Mouse (Mus musculus) ovary, postnatal 10 days (tissue): ENCODE results near the gene Srsf3.
"Not testable (repeated sequence)": the region's sequence is repeated elsewhere in the genome, so short reads cannot be mapped to it uniquely, and the experiment has no call there.

Experiments
- DNase-seq: peaks from one replicate; pipeline ENCODE4 v3.0.0; 2022; ENCODE audit warnings: low spot score

Srsf3 gene

DNA sequence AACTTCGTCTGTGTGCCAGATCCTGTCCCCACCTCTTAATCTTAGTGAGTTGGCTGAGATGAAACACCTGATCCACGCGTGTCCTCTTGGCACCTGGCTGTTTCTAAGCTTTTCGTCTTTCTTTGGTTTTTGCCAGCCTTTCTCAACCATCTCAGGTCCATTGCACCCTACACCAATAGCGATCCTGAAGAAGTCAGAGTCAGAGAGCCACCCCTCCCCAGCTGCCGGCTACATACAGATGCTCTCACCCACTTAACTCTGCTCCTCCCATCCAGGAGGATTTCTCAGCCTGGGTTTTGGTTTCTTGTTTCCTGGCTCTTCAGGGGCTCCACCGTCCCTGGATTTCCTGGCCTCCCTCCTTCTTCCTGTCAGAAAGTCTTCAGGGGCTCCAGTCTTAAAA lies 13.0 kb upstream of the Srsf3 start:
- DNase-seq, result no peak

DNA sequence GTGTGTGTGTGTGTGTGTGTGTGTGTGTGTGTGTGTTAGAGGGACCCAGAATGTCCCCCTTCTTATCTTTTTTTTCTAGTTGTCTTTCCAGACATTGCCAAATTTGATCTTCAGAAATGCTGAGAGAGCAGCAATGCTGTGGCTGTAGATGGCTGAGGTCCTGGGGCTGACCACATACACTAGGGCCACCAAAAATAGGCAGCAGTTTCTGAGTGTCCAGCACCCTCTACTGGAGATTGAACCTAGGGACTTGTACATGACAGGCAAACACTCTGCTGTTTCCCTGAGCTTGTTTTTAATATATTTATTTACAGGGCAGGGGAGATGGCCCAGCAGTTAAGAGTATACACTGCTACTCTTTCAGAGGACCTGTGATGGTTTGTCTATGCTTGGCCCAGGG lies 12.0 kb upstream of the Srsf3 start:
- no peak for DNase-seq

DNA sequence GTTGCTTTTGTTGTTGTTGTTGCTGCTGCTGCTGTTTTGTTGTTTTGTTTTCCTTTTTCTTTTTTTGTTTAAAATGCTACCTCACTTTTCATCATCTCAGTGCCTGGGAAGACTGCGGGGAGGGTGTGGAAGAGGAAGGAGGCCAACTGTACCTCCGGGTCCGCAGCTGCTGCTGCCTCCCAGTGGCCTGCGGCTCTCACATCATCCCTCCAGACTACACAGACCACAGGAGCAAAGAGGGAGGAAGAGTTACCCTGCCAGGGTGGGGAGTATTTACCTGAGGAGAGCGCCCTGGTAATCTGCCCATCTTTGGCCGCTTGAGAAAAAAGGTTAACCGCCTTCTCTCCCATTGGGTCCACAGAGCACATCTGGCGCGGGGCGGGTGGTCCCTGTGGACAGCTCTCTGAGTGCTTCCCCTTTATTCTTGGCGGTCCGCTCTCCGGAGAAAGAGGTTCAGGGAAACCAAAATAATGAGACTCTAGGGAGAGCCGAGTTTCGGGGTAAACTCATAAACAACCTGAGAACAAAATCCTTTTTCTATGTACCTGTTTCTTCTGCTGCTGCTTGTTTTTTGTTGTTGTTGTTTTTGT lies 10.1 kb upstream of the Srsf3 start:
- no peak for DNase-seq

DNA sequence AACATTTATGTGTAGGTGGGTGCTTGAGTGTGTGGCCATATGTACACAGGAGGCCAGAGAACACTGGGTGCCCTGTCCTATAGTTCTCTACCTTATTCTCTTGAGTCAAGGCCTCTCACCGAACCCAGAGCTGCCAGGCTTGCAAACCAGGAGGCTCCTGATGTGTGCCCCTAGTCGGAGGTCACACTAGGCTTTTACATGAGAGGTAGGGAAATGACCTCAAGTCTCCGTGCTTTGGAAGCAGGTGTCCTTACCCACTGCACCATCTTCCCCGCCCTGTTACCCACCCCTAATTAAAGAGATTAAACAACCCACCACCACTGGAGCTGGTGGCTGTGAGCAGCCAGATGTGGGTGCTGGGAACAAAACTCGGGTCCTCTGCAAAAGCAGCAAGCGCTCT lies 9.1 kb upstream of the Srsf3 start:
- no peak for DNase-seq

DNA sequence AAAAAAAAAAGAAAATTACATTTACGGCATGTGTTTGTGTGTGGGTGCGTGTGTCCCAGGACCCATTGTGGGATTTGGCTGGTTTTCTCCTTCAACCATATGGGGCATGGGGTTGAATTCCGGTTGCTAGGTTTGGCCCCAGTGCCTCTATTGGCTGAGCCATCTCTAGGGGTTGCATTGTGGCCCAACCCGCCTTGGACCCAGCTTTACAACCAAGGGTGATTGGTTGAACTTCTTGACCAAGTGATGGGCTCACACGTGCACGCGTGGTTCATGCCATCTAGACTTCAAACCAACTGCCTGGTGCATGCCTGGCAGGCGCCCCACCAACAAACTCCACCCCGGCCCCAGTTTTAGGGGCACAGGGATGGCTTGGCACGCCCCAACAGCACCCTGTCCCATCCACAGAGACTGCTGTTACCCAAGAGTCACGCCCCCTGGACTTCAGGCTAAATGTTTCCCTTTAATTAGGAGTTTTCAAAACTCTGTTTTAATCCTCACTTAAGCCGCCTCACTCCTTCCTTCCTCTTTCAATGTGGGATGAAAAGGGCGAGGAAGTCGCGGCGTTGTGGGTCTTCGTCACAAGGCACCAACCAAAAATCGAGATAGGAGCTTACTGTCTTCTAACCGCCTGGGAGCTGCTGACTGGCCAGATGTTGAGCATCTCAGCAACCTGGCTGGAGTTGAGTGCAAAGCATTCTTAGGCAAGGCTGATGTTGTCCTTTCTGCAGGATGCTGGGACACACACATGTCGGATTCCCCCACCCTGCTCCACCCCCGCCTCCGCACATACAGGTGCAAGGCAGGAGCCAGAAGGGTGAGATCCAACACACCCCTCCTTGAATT lies 8.2 kb upstream of the Srsf3 start:
- DNase-seq, result no peak

DNA sequence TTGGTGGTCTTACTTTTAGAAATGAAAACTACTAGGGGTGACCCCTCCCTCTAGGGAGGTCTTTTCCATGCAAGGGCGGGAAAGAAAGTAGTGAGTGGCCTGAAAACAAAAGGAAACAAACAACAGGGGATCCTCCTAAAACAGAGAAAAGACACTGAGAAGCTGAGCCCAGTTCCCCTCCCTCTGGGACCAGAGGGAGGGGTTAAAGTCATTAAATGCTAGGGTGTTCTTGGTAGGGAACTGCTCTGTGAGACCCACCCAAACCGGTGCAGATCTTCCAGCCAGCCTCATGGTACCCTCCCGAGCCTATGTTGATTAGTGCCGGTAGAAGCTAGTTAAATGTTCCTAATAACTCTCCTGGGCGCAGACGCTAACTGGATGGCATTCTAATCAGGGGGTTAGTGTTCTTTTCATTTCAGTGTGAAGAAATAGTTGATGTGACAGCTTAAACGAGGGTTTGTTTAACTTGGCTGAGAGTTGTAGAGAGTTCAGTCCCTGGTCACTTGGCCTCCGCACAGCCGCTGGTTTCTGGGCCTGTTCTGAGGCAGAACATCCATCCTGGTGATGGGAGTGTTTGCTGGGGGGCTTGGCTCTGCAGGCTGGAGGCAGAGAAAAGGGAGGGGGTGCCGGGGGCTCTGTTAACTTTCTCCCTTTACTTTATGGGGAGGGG lies 7.4 kb upstream of the Srsf3 start:
- no peak for DNase-seq

DNA sequence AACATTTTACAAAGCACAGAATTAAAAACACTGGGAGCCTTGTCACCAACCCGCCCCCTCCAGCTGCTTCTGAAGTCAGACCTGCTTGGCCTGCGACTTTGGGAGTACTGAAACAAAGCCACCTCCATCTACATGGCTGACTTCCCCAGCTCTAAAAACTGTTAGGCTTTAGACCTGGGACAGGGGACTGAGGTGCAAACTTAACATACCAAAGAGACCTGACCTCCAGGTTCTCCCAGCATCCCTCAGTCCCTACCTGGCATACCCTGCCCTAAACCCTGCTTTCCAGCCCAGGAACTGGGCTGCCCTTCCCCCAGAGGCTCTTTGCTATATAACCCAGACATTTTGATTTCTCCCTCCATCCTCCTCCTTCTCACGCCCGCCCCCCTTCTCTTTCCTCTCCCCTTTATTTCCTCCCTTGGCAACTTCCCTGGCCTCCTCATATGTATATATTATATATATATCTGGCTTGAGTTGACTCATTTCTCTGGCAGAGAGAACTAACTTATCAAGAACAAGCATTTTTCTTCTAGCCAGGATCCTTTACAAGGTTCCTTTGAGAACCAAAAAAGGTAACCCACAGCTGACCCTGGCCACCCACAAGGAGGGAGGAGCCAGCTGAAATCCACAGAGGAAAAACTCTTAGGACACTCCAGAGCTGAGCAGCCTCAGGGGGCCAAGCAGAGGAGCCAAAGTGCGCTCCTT lies 5.6 kb upstream of the Srsf3 start:
- no peak for DNase-seq

DNA sequence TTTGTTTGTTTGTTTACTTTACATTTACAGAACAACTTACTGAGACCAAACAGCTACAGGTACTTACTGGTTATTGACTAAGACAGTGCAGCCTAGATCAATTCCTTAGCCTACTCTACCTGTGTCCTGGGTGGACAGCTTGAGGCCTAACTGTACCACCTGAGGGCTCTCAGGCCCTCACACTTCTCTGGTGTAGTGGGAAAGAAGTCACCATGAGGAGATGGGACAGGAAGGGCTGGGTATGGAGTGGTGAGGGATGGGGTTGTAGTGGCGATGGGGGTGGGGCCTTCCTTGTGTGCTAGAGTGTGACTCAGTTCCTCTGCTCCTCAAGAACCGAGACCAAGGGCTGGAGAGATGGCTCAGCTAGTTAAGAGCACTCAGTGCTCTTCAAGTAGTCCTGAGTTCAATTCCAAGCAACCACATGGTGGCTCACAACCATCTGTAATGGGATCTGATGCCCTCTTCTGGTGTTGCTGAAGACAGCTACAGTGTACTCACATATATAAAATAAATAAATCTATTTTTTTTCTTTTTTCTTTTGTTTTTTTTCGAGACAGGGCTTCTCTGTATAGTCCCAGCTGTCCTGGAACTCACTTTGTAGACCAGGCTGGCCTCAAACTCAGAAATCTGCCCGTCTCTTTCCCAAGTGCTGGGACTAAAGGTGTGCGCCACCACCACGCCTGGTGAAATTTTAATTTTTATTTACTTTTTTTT lies 1.9 kb upstream of the Srsf3 start:
- no peak for DNase-seq

DNA sequence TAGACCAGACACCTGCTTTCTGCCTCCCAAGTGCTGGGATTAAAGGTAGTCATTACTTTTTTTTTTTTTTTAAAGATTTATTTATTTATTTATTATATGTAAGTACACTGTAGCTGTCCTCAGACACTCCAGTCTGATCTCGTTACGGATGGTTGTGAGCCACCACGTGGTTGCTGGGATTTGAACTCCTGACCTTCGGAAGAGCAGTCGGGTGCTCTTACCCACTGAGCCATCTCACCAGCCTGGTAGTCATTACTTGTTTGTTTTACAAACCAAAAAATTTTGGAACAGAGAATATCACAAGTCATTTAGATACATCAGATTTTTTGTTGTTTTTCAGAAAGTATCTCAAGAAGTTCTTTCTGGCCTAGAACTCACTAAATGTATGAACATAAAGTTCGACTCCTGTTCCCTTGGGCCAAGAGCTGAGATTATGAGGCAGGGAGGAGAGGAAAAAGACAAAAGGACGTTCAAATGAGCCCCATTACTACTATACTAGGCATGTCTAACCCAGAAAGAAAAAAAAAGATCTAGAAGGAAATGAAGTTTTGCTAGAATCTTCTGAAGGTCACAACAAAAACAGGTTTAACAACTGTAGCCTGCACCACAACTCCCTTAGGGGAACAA lies 1.2 kb upstream of the Srsf3 start:
- not testable (repeated sequence) for DNase-seq

DNA sequence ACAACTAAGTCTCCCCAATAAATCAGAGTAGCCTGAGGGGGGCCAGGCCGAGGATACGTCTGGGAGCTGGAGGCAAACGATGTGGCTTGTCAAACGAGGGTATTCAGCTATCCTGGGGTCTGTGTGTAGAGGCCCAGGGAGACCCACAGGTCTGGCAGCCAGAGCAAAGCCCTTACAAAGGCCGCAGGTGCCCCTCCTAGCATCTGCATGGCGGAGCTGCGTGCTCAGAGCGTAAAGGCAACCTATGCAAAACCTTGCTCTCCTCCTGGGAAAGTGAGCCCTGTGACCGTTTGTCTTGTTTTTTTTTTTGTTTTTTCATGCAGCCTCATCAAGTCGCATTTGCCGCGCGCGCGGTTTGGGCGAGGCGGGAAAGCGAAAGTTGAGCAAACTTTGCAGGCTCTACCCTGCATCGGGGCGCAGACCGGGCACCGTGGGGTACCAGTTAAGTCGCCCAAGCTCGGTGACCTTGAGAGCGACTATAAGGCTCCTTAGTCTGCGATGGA lies 606 bp upstream of the Srsf3 start:
- DNase-seq, result no peak

DNA sequence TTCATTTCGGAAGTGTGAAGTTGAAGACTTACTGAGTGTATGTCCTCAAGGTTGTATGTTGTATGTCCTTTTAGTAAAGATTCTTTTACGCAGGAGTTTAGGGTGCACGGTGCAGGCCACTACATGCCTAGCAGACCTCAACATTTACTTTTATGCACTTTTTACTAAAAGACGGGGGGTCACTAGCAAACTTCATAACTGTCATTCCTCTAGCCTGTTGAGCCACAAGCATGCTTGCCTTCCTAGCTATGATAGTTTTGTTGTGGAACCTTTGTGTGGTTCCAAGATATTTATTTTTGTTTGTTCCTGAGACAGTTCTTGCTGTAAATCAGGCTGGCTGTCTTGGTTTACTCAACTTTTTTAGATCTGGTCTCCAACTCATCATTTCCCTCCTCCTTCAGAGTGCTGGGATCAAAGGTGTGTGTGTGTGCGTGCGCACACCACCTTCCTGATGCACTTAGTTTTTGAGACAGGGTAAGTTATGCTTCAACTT lies 1.2 kb downstream of the Srsf3 start:
- no peak for DNase-seq

DNA sequence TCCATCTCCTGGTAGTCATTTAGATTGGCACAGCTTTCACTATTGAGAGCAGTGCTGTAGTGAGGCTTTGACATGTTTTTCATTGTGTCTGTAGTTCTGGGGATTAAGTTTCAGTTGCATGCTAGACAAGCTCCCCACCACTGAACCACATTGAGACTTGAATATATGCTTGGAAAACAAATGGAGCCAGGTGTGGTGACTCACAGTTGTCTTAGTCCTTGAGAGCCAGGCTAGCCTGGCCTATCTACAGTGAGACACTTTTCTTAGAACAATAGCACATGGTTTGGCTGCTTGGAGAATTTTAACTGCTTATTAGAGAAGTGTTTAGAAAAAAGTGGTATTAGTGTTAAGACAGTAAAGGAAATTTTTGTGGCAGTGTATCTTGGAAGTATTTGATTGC lies 1.8 kb downstream of the Srsf3 start:
- no peak for DNase-seq

DNA sequence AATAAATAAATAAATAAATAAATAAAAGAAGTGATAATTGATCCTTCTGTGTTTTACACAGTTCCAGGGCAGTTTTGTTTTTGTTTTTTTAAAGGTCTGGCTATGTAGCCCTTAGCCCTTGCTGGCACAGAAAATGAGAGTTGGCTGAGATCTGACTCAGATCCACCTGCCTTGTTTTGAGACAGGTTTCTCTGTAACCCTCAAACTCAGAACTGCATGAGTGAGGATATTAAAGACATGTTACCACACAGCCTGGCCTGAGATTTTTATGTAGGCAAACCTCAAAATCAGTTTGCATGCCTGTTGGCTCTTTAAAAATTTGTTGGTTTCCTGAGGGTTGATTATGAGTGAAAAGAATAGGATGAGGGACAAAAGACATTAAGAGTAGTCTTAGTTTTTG lies 3.1 kb downstream of the Srsf3 start:
- DNase-seq, result no peak

DNA sequence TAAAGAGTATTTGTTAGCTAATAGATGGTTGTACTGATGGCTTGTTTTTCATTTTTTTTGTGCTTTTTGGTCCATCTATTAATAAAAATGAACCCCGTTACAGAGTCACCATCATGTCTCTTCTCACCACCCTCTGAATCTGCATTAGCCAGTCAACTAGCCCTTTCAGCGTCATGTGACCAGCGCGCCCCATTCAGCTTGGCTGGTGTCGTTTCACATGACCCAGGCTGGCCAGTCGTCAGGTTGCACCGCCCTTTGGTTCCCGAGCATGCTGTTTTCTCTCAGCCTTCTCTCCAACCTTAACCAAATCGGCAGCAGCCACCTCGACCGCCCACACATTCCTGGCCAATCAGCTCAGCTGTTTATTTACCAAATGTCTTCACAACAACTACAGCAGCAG lies 6.9 kb downstream of the Srsf3 start:
- DNase-seq, result no peak

DNA sequence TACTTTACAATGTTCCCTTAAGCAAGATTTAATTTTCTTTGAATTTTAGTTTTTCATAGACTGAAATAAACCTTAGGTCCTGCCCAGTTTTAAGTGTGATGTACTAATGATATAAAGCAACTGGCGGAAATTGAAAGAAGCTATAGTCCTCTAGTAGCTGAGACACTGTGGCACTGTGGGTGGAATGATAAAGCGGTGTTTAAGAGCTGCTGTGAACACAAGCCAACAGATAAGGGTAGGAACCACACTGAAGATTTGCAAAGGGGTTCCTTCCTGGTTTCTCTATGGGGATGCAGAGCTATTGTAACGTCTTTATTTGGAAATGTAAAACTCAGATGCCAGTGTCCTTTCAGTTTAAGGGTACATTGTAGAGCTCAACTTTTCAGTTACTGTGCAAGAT lies 9.2 kb downstream of the Srsf3 start:
- not testable (repeated sequence) for DNase-seq

DNA sequence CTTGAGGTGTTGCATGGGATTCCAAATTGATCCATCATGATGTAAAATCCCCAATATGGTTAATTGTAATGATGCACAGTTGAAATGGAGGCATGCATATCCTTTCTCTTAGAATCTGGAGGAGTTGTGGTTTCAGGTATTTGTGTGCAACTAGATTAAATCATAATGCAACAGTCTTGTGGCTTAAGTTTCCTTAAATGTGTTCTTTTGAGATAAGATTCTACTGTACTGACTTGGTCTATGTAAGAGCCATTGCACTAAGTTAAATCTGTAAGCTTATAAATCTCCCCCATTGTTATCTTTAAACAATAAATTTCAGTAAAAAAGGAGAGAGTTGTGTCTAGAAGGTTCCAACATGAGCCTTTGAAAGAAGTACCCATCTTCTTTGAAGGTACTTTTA lies 10.1 kb downstream of the Srsf3 start:
- DNase-seq, result no peak

DNA sequence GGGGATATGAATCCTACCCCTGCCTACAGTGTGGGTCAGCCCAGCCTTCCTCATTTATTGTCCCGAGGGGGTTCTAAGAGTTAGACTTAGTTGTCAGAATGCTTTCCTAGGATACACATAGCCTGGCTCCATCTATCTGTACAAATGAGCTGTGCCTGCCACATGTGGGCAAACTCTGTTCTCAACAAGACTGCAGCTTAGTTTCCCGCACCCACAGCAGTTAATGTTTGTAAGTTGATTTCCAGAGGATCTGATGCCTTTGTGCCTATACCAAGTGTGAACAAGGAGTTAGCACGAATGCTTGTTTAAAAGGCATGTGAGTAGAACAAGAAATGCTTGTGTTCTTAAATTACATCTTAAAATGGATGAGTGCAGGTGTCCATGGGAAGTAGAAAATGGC lies 11.2 kb downstream of the Srsf3 start:
- DNase-seq, result no peak

DNA sequence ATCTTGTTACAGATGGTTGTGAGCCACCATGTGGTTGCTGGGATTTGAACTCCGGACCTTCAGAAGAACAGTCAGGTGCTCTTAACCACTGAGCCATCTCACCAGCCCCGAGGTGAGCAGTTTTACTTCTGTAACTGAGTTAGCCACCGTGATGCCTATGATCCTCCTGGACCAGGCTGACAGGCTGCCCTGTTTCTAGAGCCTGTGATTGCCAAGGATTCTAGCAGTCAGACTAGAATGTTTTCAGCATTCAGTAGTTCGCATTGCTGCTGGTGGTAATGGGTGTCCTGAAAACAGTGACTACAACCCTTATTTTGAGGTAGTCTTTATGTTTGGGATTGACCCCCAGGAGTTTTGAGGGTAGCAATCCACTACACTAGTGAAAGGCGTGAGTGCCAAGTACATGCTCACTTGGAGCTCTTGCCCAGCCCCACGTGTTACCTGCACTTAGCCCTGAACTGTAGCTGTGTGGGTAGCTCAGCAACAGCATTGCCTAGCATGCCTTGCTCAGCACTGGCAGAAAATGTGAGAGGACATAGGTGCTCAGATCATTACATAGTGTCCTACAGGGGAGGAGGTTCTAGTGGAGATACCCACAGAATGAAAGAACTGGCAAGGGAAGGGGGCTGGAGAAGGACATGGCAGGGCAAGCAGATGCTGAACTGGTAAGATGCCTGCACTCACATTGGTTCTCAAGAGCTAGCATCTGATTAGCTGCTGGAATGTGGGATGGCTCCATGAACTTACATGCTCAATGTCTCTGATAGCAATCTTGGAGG lies 11.9 kb downstream of the Srsf3 start:
- no peak for DNase-seq

DNA sequence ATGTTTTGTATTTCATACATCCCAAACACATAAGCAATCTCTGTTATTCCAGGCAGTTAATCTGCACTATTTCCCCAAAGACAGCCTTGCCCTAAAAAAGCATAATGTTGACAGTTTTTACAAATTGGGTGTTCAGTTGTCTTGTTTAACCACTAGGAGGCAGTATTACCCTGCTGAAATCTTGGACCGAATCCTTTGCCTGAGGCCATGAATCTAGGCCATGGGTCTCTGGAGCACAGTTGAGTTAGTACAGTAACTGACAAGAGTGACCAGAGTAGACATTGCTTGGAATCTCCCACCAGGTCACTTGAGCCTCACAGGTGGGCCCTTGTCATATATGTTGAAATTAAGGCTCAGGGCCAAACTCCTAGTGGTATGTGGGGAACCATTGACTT lies 12.5 kb downstream of the Srsf3 start:
- no peak for DNase-seq

DNA sequence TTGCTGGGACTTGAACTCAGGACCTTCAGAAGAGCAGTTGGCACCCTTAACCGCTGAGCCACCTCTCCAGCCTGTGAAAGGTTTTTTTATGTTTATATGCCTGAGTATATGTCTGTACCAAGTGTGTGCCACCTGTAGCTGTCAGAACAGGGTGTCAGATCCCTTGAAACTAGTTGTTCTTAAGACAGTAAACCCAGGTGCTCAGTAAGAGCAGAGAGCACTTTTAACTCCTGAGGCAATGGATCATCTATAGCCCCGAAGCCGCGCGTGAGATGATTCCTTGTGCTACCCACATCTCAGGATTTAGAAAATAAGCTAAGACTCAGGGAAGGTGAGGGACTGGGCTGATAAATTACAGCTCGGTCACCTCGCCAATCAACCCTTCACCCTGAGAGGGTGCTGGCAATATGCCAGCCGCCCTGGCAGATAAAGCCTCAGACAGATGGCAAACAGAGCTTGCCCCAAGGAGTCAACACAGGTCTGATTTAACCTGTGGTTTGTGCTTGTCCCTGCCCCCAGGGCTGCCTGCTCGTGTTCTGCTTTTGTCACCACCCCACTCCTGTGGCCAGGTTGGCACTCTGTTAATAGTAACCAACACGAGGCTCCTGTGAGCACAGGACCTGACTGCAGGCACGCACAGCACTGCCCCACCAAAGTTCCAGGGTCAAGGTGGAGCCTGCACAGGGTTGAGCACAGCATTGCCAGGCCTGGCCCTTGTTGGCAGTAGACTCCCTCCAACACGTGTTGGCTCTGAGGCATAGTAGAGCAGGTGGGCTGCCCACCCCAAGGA lies 13.5 kb downstream of the Srsf3 start:
- no peak for DNase-seq
